ENCODE assay signal across 7 mouse cellular contexts in genomic region chrX:13047631-13048345, GRCm38 (mm10). TPM values are rescaled to one million over a fixed set of nuclear protein-coding genes. Genes with fewer than 3 reads are reported as not detected.
A peak's percentile ranks its signal among the peaks of the same experiment; 100 is the strongest.
DNase-seq lines count a peak whose midpoint lies in the region; ATAC-seq and TF ChIP-seq lines count a peak whose summit lies in the region.

No protein-coding gene starts in this region.

- H3K4me2 ChIP-seq in kidney, embryonic 15.5 days = peak overlapping the region; percentile 51
- H3K4me2 ChIP-seq in liver, embryonic 15.5 days = peak overlapping the region; percentile 32

- 0 out of 2 replicates have a peak, but pooled peaks cover 3% of the 10 kb centered on the region for H3K4me1 ChIP-seq in kidney, embryonic 15.5 days
- peaks cover 7% of the 10 kb centered on the region for H3K4me1 ChIP-seq in liver, embryonic 15.5 days (replicated peaks)
- peaks cover 4% of the 10 kb centered on the region; the same call in 1 of the 2 replicates for H3K4me1 ChIP-seq in olfactory bulb, adult 2 months (ENCODE audit: control insufficient read depth, insufficient read depth, low read length)

- H3K4me3 ChIP-seq in kidney, embryonic 15.5 days (replicated peaks) = peak overlapping the region; percentile 19
- no peak overlapping the region for H3K4me3 ChIP-seq in liver, embryonic 15.5 days (replicated peaks)
- peak overlapping the region; percentile 42 for H3K4me3 ChIP-seq in olfactory bulb, adult 2 months (ENCODE audit: insufficient read depth, low read depth, low read length)

- DNase-seq in adrenal gland, postnatal 14 days = peak; percentile 49
- DNase-seq in cerebellum, postnatal 14 days = peak; percentile 30 to 42
- DNase-seq in heart, adult 9 months (ENCODE audit: low spot score in 2 of 2) = peak; percentile 18 to 26
- DNase-seq in spleen, postnatal 10 days (ENCODE audit: low spot score in 2 of 2) = no peak

- no peak overlapping the region for H3K9ac ChIP-seq in kidney, embryonic 15.5 days
- H3K9ac ChIP-seq in liver, embryonic 15.5 days = no peak overlapping the region

- no peak for TF ChIP-seq CTCF in olfactory bulb, adult 2 months (IDR thresholded peaks at IDR 0.05; ENCODE audit: insufficient read depth, low read depth, low read length)

- TF ChIP-seq POLR2A in olfactory bulb, adult 2 months (IDR thresholded peaks at IDR 0.05; ENCODE audit: insufficient read depth, low read depth, low read length) = no peak

- no peak for ATAC-seq in kidney, embryonic 15.5 days (replicated peaks; ENCODE audit: low FRiP score)
- ATAC-seq in liver, embryonic 15.5 days (ENCODE audit: insufficient read depth) = no peak

- no peak overlapping the region for H3K27ac ChIP-seq in kidney, embryonic 15.5 days
- no peak overlapping the region for H3K27ac ChIP-seq in liver, embryonic 15.5 days (replicated peaks)
- H3K27ac ChIP-seq in olfactory bulb, adult 2 months (ENCODE audit: insufficient read depth, low read depth, low read length) = no peak overlapping the region

- 14% methylated on average over 14 of the region's 14 CpGs for WGBS in kidney, embryonic 15.5 days
- WGBS in liver, embryonic 15.5 days (ENCODE audit: insufficient replicate concordance) = 24% methylated on average over 14 of the region's 14 CpGs
- 17% methylated on average over 14 of the region's 14 CpGs for WGBS in olfactory bulb, adult 2 months

- peaks cover 21% of the 10 kb centered on the region for H3K27me3 ChIP-seq in kidney, embryonic 15.5 days
- no peaks in the 10 kb centered on the region for H3K27me3 ChIP-seq in liver, embryonic 15.5 days

- H3K9me3 ChIP-seq in kidney, embryonic 15.5 days (replicated peaks) = no peaks in the 10 kb centered on the region
- no peaks in the 10 kb centered on the region for H3K9me3 ChIP-seq in liver, embryonic 15.5 days (replicated peaks)

- H3K36me3 ChIP-seq in kidney, embryonic 15.5 days = no peaks in the 10 kb centered on the region
- H3K36me3 ChIP-seq in liver, embryonic 15.5 days (replicated peaks) = no peaks in the 10 kb centered on the region

RNA-seq across cellular contexts. Expression of gene Usp9x, which starts 23.5 kb away (rescaled TPM):
- 154 and 156 TPM in 2 replicates for total RNA-seq in adrenal gland, postnatal 14 days (2021)
- polyA plus RNA-seq in kidney, embryonic 15.5 days (2015; fragmentation: Nextera tagmentation; extraction: Ambion mirVana) = 25.7 and 29.7 TPM in 2 replicates
- polyA plus RNA-seq in liver, embryonic 15.5 days (2015; fragmentation: Nextera tagmentation; extraction: Ambion mirVana) = 9.6 and 9.8 TPM in 2 replicates
- polyA plus RNA-seq in olfactory bulb, adult 2 months (2012; ENCODE audit: insufficient read depth, insufficient read length, low replicate concordance, missing spikeins) = 284 TPM in 1 of 2 replicates, not detected in the other

Comparison
In these comparisons a context has a peak if more than half of its experiments do, and no peak if none do; other contexts are left out.
1. DNase-seq: peak in adrenal gland, postnatal 14 days (single experiment), cerebellum, postnatal 14 days (2 of 2) and heart, adult 9 months (2 of 2); none in spleen, postnatal 10 days (0 of 2).